Mouse (Mus musculus) gastrocnemius, adult 2 months (tissue): ENCODE results near the gene Wdtc1. TPM values are rescaled to one million over a fixed set of nuclear protein-coding genes. Genes with fewer than 3 reads are reported as not detected.

ENCODE experiments used
- DNase-seq: peaks from one replicate; pipeline ENCODE4 v3.0.0; 2022
- H3K27ac ChIP-seq: fragments of 200-600 bp; 2 replicates; pipeline ENCODE4 v1.8.1; 2022; ENCODE audit warnings: mild to moderate bottlenecking
- H3K4me3 ChIP-seq: fragments of 200-600 bp; 2 replicates; pipeline ENCODE4 v1.8.1; 2022; ENCODE audit warnings: mild to moderate bottlenecking, moderate library complexity
- CTCF ChIP-seq: fragments of 200-600 bp; IDR thresholded peaks from 2 replicates; pipeline ENCODE4 v1.8.1; 2022; ENCODE audit warnings: antibody characterized with exemption, mild to moderate bottlenecking, moderate library complexity
- intact Hi-C: fragments of 180-260 bp; cut with DNase I; formaldehyde crosslinking; loops from one replicate; pipeline ENCODE4 v1.15.1; 2025
- total RNA-seq, 2 experiments: library from RNA; stranded (reverse); gene quantifications; 2 replicates each; pipeline ENCODE4 v1.2.3; 2021

Wdtc1 gene
- total RNA-seq, 2 experiments from 2014 or later, result 86.7 to 93.4 TPM

GRCm38 (mm10) chr4:133265297-133265696, 88.0 kb downstream of the Wdtc1 start:
- peak overlapping the region; percentile 78 for H3K27ac ChIP-seq
- intact Hi-C loops, result no loop called here
- no peak for TF ChIP-seq CTCF
- H3K4me3 ChIP-seq, result no peak overlapping the region
- peak; percentile 31 for DNase-seq

- TF ChIP-seq CTCF, result no peak
- DNase-seq, result peak; percentile 8
- Histone ChIP-seq H3K27ac (no peak overlapping the region), H3K4me3 (no peak overlapping the region)
- intact Hi-C loops, result no loop called here
These were observed 88.7 kb downstream of the Wdtc1 start for GRCm38 (mm10) chr4:133264559-133264958.

- no peak overlapping the region for H3K4me3 ChIP-seq
- no peak overlapping the region for H3K27ac ChIP-seq
- peak; percentile 6 for DNase-seq
- intact Hi-C loops, result no loop called here
- no peak for TF ChIP-seq CTCF
These were observed 89.5 kb downstream of the Wdtc1 start for GRCm38 (mm10) chr4:133263756-133264155.

- DNase-seq, result peak; percentile 12
- Histone ChIP-seq H3K4me3 (no peak within 1 kb of the TSS), H3K27ac (no peak within 1 kb of the TSS)
- TF ChIP-seq CTCF, result no peak
- intact Hi-C loops, result no loop called here
These were observed 90.4 kb downstream of the Wdtc1 start, which contains the start of gene Sytl1 for GRCm38 (mm10) chr4:133262882-133263281. TSS of gene Sytl1 (minus strand) at chr4:133263113.

GRCm38 (mm10) chr4:133262375-133262765, 90.9 kb downstream of the Wdtc1 start:
- TF ChIP-seq CTCF, result no peak
- Histone ChIP-seq H3K27ac (no peak overlapping the region), H3K4me3 (no peak overlapping the region)
- intact Hi-C loops, result no loop called here
- DNase-seq, result no peak

- no peak overlapping the region for H3K27ac ChIP-seq
- no peak overlapping the region for H3K4me3 ChIP-seq
- intact Hi-C loops, result no loop called here
- DNase-seq, result no peak
- TF ChIP-seq CTCF, result no peak
These were observed 91.5 kb downstream of the Wdtc1 start for GRCm38 (mm10) chr4:133261641-133262374.

GRCm38 (mm10) chr4:133257798-133258408, 95.4 kb downstream of the Wdtc1 start:
- Histone ChIP-seq H3K4me3 (no peak overlapping the region), H3K27ac (no peak overlapping the region)
- intact Hi-C loops, result no loop called here
- no peak for TF ChIP-seq CTCF
- no peak for DNase-seq

- TF ChIP-seq CTCF, result no peak
- no peak for DNase-seq
- Histone ChIP-seq H3K27ac (no peak overlapping the region), H3K4me3 (no peak overlapping the region)
- intact Hi-C loops, result no loop called here
These were observed 96.1 kb downstream of the Wdtc1 start for GRCm38 (mm10) chr4:133257230-133257629.

GRCm38 (mm10) chr4:133256820-133257219, 96.5 kb downstream of the Wdtc1 start:
- Histone ChIP-seq H3K4me3 (no peak overlapping the region), H3K27ac (no peak overlapping the region)
- no peak for TF ChIP-seq CTCF
- intact Hi-C loops, result no loop called here
- no peak for DNase-seq

- no peak for TF ChIP-seq CTCF
- no peak for DNase-seq
- Histone ChIP-seq H3K4me3 (no peak overlapping the region), H3K27ac (no peak overlapping the region)
- intact Hi-C loops, result no loop called here
These were observed 97.9 kb downstream of the Wdtc1 start for GRCm38 (mm10) chr4:133255392-133255791.

GRCm38 (mm10) chr4:133253412-133253811, 99.9 kb downstream of the Wdtc1 start:
- TF ChIP-seq CTCF, result no peak
- DNase-seq, result peak; percentile 64
- no peak overlapping the region for H3K4me3 ChIP-seq
- intact Hi-C loops, result no loop called here
- H3K27ac ChIP-seq, result no peak overlapping the region

- intact Hi-C loops, result no loop called here
- TF ChIP-seq CTCF, result no peak
- no peak for DNase-seq
- Histone ChIP-seq H3K4me3 (no peak overlapping the region), H3K27ac (no peak overlapping the region)
These were observed 101.2 kb downstream of the Wdtc1 start for GRCm38 (mm10) chr4:133252089-133252488.

- TF ChIP-seq CTCF, result no peak
- H3K4me3 ChIP-seq, result peak overlapping the region; percentile 47
- no peak overlapping the region; the same call in 1 of the 2 replicates for H3K27ac ChIP-seq
- intact Hi-C loops, result loop anchor here (2.0 kb wide), 1 partner anchor 242 kb away; no protein-coding TSS in a partner anchor
- DNase-seq, result peak; percentile 52
These were observed 102.1 kb downstream of the Wdtc1 start for GRCm38 (mm10) chr4:133251214-133251613.
